Comparison of ENCODE assay signal across 8 mouse cellular contexts in genomic region chr7:3664524-3665214, GRCm38 (mm10). TPM values are rescaled to one million over a fixed set of nuclear protein-coding genes. Genes with fewer than 3 reads are reported as not detected.
DNase-seq lines count a peak whose midpoint lies in the region; ATAC-seq and TF ChIP-seq lines count a peak whose summit lies in the region.

No protein-coding gene starts in this region.

- H3K9ac ChIP-seq in forebrain, embryonic 16.5 days (replicated peaks; ENCODE audit: low read depth, low read length): peak overlapping the region; percentile 70
- peak overlapping the region; percentile 88 for H3K9ac ChIP-seq in midbrain, embryonic 11.5 days (ENCODE audit: low read length)

- H3K4me1 ChIP-seq in thymus, adult 2 months (replicated peaks; ENCODE audit: control insufficient read depth, insufficient read depth, low read length): peaks cover 21% of the 10 kb centered on the region
- peaks cover 18% of the 10 kb centered on the region for H3K4me1 ChIP-seq in forebrain, embryonic 16.5 days (replicated peaks; ENCODE audit: control insufficient read depth, insufficient read depth, low read length)
- H3K4me1 ChIP-seq in midbrain, embryonic 11.5 days (ENCODE audit: control insufficient read depth, insufficient read depth, low read length): peaks cover 12% of the 10 kb centered on the region

- intact Hi-C loops in left cerebral cortex, postnatal 25 days (cut with DNase I): loop anchor here (1.0 kb wide), 1 partner anchor 19 kb away; the partner anchor contains the start of gene Cnot3

- TF ChIP-seq CTCF in thymus, adult 2 months (IDR thresholded peaks at IDR 0.05; ENCODE audit: borderline replicate concordance, control insufficient read depth, extremely low read depth, insufficient read depth, low read length, poor library complexity): no peak

- peaks cover 30% of the 10 kb centered on the region for H3K36me3 ChIP-seq in thymus, adult 2 months (ENCODE audit: control insufficient read depth, insufficient read depth, low read length)
- peaks cover 15% of the 10 kb centered on the region for H3K36me3 ChIP-seq in forebrain, embryonic 16.5 days (ENCODE audit: control insufficient read depth, insufficient read depth)
- peaks cover 17% of the 10 kb centered on the region; the same call in 1 of the 2 replicates for H3K36me3 ChIP-seq in midbrain, embryonic 11.5 days (ENCODE audit: control insufficient read depth, insufficient read depth, low read length)

- peak overlapping the region; percentile 92 for H3K4me2 ChIP-seq in forebrain, embryonic 16.5 days (ENCODE audit: low read length)
- peak overlapping the region; percentile 74 for H3K4me2 ChIP-seq in midbrain, embryonic 11.5 days

- DNase-seq in thymus, adult 2 months: no peak
- DNase-seq in thymus, adult 18-20 months: no peak
- peak; percentile 57 to 83 for DNase-seq in kidney, postnatal 25 days
- DNase-seq in midbrain, embryonic 11.5 days (ENCODE audit: low spot score, missing footprints): no peak
- DNase-seq in ovary, postnatal 14 days (ENCODE audit: low spot score): no peak
- no peak for DNase-seq in left cerebral cortex, postnatal 25 days (ENCODE audit: low spot score in 2 of 2)
- no peak for DNase-seq in urinary bladder, adult 18-20 months (ENCODE audit: low spot score in 2 of 2)

- no peak for TF ChIP-seq POLR2A in thymus, adult 2 months (IDR thresholded peaks at IDR 0.05; ENCODE audit: control insufficient read depth, extremely low read depth, insufficient read depth, low read length, poor library complexity)

- 23% methylated on average over 15 of the region's 15 CpGs for WGBS in thymus, adult 2 months
- WGBS in forebrain, embryonic 16.5 days: 25% methylated on average over 15 of the region's 15 CpGs
- WGBS in midbrain, embryonic 11.5 days: 34% methylated on average over 15 of the region's 15 CpGs

- H3K27ac ChIP-seq in thymus, adult 2 months (ENCODE audit: control insufficient read depth, insufficient read depth, low read length): peak overlapping the region; percentile 22; the same call in 1 of the 2 replicates
- peak overlapping the region; percentile 76 for H3K27ac ChIP-seq in forebrain, embryonic 16.5 days (ENCODE audit: low read length)
- H3K27ac ChIP-seq in midbrain, embryonic 11.5 days (ENCODE audit: low read depth, low read length): peak overlapping the region; percentile 80

- H3K27me3 ChIP-seq in thymus, adult 2 months (ENCODE audit: control insufficient read depth, insufficient read depth, low read length): no peaks in the 10 kb centered on the region
- H3K27me3 ChIP-seq in forebrain, embryonic 16.5 days (replicated peaks; ENCODE audit: control insufficient read depth, insufficient read depth, low read length): no peaks in the 10 kb centered on the region
- no peaks in the 10 kb centered on the region for H3K27me3 ChIP-seq in midbrain, embryonic 11.5 days (ENCODE audit: control insufficient read depth, insufficient read depth, low read length)

- peak; percentile 22 for ATAC-seq in forebrain, embryonic 16.5 days
- peak; percentile 34 for ATAC-seq in midbrain, embryonic 11.5 days (ENCODE audit: low FRiP score)

- peak overlapping the region; percentile 90 for H3K4me3 ChIP-seq in thymus, adult 2 months (ENCODE audit: control insufficient read depth, insufficient read depth, low read length)
- peak overlapping the region; percentile 88 for H3K4me3 ChIP-seq in forebrain, embryonic 16.5 days (replicated peaks; ENCODE audit: low read length)
- peak overlapping the region; percentile 75 for H3K4me3 ChIP-seq in midbrain, embryonic 11.5 days (ENCODE audit: low read depth, low read length)

- H3K9me3 ChIP-seq in forebrain, embryonic 16.5 days (ENCODE audit: control insufficient read depth, low read length): no peaks in the 10 kb centered on the region
- no peaks in the 10 kb centered on the region for H3K9me3 ChIP-seq in midbrain, embryonic 11.5 days (ENCODE audit: control insufficient read depth, low read length)

RNA-seq across cellular contexts. Expression of gene Leng1, which starts 1.0 kb away (rescaled TPM):
- 4.3 and 4.9 TPM in 2 replicates for polyA plus RNA-seq in thymus, adult 2 months (2012; rRNA removed)
- polyA plus RNA-seq in forebrain, embryonic 16.5 days (2015; fragmentation: Nextera tagmentation; extraction: Ambion mirVana): 15.5 and 16.5 TPM in 2 replicates
- polyA plus RNA-seq in midbrain, embryonic 11.5 days (2014; fragmentation: Nextera tagmentation; extraction: Ambion mirVana): 16.4 and 16.9 TPM in 2 replicates
- total RNA-seq in left cerebral cortex, postnatal 25 days (2021): 1 to 10 TPM; 5.0 to 5.7 TPM

RNA-seq across cellular contexts. Expression of gene Tmc4, which starts 12.7 kb away (rescaled TPM):
- 21.7 and 27.9 TPM in 2 replicates for polyA plus RNA-seq in thymus, adult 2 months (2012; rRNA removed)
- 2.5 and 3.3 TPM in 2 replicates for polyA plus RNA-seq in forebrain, embryonic 16.5 days (2015; fragmentation: Nextera tagmentation; extraction: Ambion mirVana)
- 2.4 and 2.5 TPM in 2 replicates for polyA plus RNA-seq in midbrain, embryonic 11.5 days (2014; fragmentation: Nextera tagmentation; extraction: Ambion mirVana)
- 1 to 10 TPM; 6.5 to 7.1 TPM for total RNA-seq in left cerebral cortex, postnatal 25 days (2021)

RNA-seq across cellular contexts. Expression of gene Cnot3, which starts 19.6 kb away (rescaled TPM):
- 185 and 202 TPM in 2 replicates for polyA plus RNA-seq in thymus, adult 2 months (2012; rRNA removed)
- 42.1 and 47.3 TPM in 2 replicates for polyA plus RNA-seq in forebrain, embryonic 16.5 days (2015; fragmentation: Nextera tagmentation; extraction: Ambion mirVana)
- 53.6 and 63.0 TPM in 2 replicates for polyA plus RNA-seq in midbrain, embryonic 11.5 days (2014; fragmentation: Nextera tagmentation; extraction: Ambion mirVana)
- total RNA-seq in left cerebral cortex, postnatal 25 days (2021): 10 to 100 TPM; 53.1 to 58.1 TPM

RNA-seq across cellular contexts. Expression of gene Tsen34, which starts 28.0 kb away (rescaled TPM):
- polyA plus RNA-seq in thymus, adult 2 months (2012; rRNA removed): 53.6 and 57.6 TPM in 2 replicates
- 240 and 241 TPM in 2 replicates for polyA plus RNA-seq in forebrain, embryonic 16.5 days (2015; fragmentation: Nextera tagmentation; extraction: Ambion mirVana)
- polyA plus RNA-seq in midbrain, embryonic 11.5 days (2014; fragmentation: Nextera tagmentation; extraction: Ambion mirVana): 199 and 222 TPM in 2 replicates
- total RNA-seq in left cerebral cortex, postnatal 25 days (2021): 10 to 100 TPM; 71.6 to 73.4 TPM

RNA-seq across cellular contexts. Expression of gene Mboat7, which starts 28.7 kb away (rescaled TPM):
- polyA plus RNA-seq in thymus, adult 2 months (2012; rRNA removed): 75.5 and 82.5 TPM in 2 replicates
- polyA plus RNA-seq in forebrain, embryonic 16.5 days (2015; fragmentation: Nextera tagmentation; extraction: Ambion mirVana): 60.6 and 86.3 TPM in 2 replicates
- 21.7 and 23.8 TPM in 2 replicates for polyA plus RNA-seq in midbrain, embryonic 11.5 days (2014; fragmentation: Nextera tagmentation; extraction: Ambion mirVana)
- 100 to 1,000 TPM; 212 to 220 TPM for total RNA-seq in left cerebral cortex, postnatal 25 days (2021)

Comparison
In these comparisons a context has a peak if more than half of its experiments do, and no peak if none do; other contexts are left out.
1. DNase-seq: peak in kidney, postnatal 25 days (2 of 2); none in thymus, adult 2 months (single experiment), thymus, adult 18-20 months (0 of 2), midbrain, embryonic 11.5 days (single experiment), ovary, postnatal 14 days (single experiment), left cerebral cortex, postnatal 25 days (0 of 2) and urinary bladder, adult 18-20 months (0 of 2).
2. H3K27ac ChIP-seq: peak in every context shown above with its lines; median percentile 80 in midbrain, embryonic 11.5 days; 76 in forebrain, embryonic 16.5 days; 22 in thymus, adult 2 months.
3. Peak in every context shown above with its lines, with median percentiles within 50 percentile points of each other: H3K4me3 ChIP-seq.